Mouse (Mus musculus) forebrain, embryonic 15.5 days (tissue): ENCODE measurements at regions not wholly inside any gene's neighbourhood (a gene's known extent, or its start where the extent isn't known, plus 50 kb on each side); places are given as distances from the start of the nearest gene placed in this dataset.

Source experiments
- ATAC-seq: fragments of 200-750 bp; cut with Nextera tagmentation; replicated peaks from 2 replicates; pipeline ENCODE4 v1.8.0; 2017; ENCODE audit warnings: mild to moderate bottlenecking, moderate TSS enrichment, moderate library complexity
- H3K27ac ChIP-seq: fragments of 300-500 bp; sonication (generic); replicated peaks from 2 replicates; pipeline ENCODE4 v1.5.1; 2015; ENCODE audit warnings: mild to moderate bottlenecking, inconsistent platforms
- H3K27me3 ChIP-seq: fragments of 300-500 bp; sonication (generic); 2 replicates; pipeline ENCODE4 v1.6.1; 2015; ENCODE audit warnings: inconsistent platforms
- H3K36me3 ChIP-seq: fragments of 300-500 bp; sonication (generic); 2 replicates; pipeline ENCODE4 v1.6.1; 2015; ENCODE audit warnings: mild to moderate bottlenecking, inconsistent platforms
- H3K4me1 ChIP-seq: fragments of 300-500 bp; sonication (generic); 2 replicates; pipeline ENCODE4 v1.6.1; 2015; ENCODE audit warnings: inconsistent platforms
- H3K4me2 ChIP-seq: fragments of 300-500 bp; sonication (generic); replicated peaks from 2 replicates; pipeline ENCODE4 v1.6.1; 2015; ENCODE audit warnings: mild to moderate bottlenecking, inconsistent platforms
- H3K4me3 ChIP-seq: fragments of 300-500 bp; sonication (generic); 2 replicates; pipeline ENCODE4 v1.5.1; 2015; ENCODE audit warnings: mild to moderate bottlenecking, inconsistent platforms
- H3K9ac ChIP-seq: fragments of 300-500 bp; sonication (generic); replicated peaks from 2 replicates; pipeline ENCODE4 v1.6.1; 2015; ENCODE audit warnings: mild to moderate bottlenecking, inconsistent platforms
- H3K9me3 ChIP-seq: fragments of 300-500 bp; sonication (generic); 2 replicates; pipeline ENCODE4 v1.6.1; 2016; ENCODE audit warnings: inconsistent platforms
- WGBS: fragments of 180-500 bp; shearing (Covaris S2); methylation state at CpG from one replicate; pipeline ENCODE4 v1.1.7; 2015; ENCODE audit warnings: mixed read lengths; 5-methylcytosine and 5-hydroxymethylcytosine counted together

GRCm38 (mm10) chr13:51936441-51936840 lies 90.0 kb downstream of the Gadd45g start:
- 92% methylated on average over 5 of the region's 5 CpGs for WGBS
- H3K27me3 ChIP-seq = no peaks in the 10 kb centered on the region
- ATAC-seq = no peak
- H3K27ac ChIP-seq = no peak overlapping the region
- no peaks in the 10 kb centered on the region for H3K9me3 ChIP-seq
- H3K4me1 ChIP-seq = peaks cover 2% of the 10 kb centered on the region; the same call in 1 of the 2 replicates
- H3K36me3 ChIP-seq = no peaks in the 10 kb centered on the region
- H3K4me2 ChIP-seq = no peak overlapping the region
- H3K4me3 ChIP-seq = no peak overlapping the region
- H3K9ac ChIP-seq = no peak overlapping the region

DNA sequence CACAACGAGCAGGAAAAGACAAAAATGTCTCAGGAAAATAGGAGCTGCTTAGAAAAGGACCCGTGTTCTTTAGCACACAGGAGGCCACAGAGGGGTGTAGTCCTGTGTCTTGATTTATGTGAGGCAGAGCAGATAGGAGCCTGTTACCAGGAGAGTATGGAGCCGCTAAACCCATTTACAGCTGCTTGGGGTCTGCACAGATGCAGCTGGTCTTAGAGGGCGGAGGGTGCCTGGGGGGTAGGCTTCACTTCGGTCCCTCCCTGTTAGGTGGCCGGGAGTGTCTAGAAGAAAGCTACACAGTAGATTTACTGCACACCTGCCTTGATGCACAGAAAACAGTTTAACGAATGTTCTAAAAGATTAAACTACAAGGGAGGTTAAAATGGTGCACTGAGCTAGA lies 91.4 kb downstream of the Gadd45g start:
- no peak overlapping the region for H3K27ac ChIP-seq
- WGBS = 67% methylated on average over 7 of the region's 7 CpGs
- H3K4me1 ChIP-seq = no peaks in the 10 kb centered on the region
- H3K27me3 ChIP-seq = no peaks in the 10 kb centered on the region
- ATAC-seq = no peak
- H3K4me2 ChIP-seq = no peak overlapping the region
- no peak overlapping the region for H3K4me3 ChIP-seq
- no peak overlapping the region for H3K9ac ChIP-seq
- H3K36me3 ChIP-seq = no peaks in the 10 kb centered on the region
- no peaks in the 10 kb centered on the region for H3K9me3 ChIP-seq

- no peak overlapping the region for H3K27ac ChIP-seq
- no peaks in the 10 kb centered on the region for H3K4me1 ChIP-seq
- 91% methylated on average over 4 of the region's 4 CpGs for WGBS
- no peak for ATAC-seq
- no peaks in the 10 kb centered on the region for H3K36me3 ChIP-seq
- H3K4me2 ChIP-seq = no peak overlapping the region
- no peak overlapping the region for H3K4me3 ChIP-seq
- H3K27me3 ChIP-seq = no peaks in the 10 kb centered on the region
- H3K9ac ChIP-seq = no peak overlapping the region
- H3K9me3 ChIP-seq = no peaks in the 10 kb centered on the region
Observed at GRCm38 (mm10) chr13:51939262-51939661, 92.8 kb downstream of the Gadd45g start.

DNA sequence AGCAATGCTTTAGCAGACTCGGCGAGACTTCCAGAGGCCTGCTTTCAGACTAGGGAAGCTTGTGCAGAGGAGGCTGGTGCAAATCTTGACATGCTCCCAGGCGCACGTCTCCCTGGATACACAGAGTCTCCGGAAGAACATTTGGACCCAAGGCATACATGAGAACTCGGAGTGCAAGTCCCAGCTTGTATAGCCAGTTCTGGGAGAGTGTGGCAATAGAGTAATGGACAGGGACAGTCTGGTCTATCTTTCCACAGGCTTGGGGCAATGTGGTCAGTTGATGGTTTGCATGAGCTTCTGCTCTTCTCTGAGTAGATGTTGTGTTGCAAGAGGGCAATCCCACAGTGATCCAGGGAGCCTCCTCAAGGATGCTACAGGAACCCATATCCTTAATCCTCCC lies 93.2 kb downstream of the Gadd45g start:
- Histone ChIP-seq H3K36me3 (no peaks in the 10 kb centered on the region), H3K4me3 (no peak overlapping the region), H3K27ac (no peak overlapping the region), H3K4me1 (no peaks in the 10 kb centered on the region), H3K9me3 (no peaks in the 10 kb centered on the region), H3K4me2 (no peak overlapping the region), H3K27me3 (no peaks in the 10 kb centered on the region), H3K9ac (no peak overlapping the region)
- WGBS = 89% methylated on average over 6 of the region's 6 CpGs
- ATAC-seq = no peak

DNA sequence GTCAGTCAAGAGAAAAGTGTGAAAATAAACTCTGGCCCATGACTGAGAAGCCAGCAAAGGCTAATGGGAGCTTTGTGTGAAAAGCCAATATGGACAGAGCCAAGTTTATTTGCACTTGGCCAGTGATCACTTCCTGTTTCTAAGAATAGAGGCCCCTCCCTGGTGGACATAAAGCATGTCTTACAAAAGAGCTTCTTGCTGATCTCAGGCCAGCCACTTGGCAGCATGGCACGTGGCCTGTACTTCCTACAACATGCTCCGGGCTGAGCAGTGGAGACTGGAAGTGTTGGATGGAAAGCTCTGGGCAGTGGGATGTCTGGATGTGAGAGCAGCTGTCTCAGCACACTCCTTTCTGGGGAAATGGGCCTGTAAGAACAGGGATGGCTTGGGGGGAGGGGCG lies 99.7 kb downstream of the Gadd45g start:
- Histone ChIP-seq H3K4me1 (no peaks in the 10 kb centered on the region), H3K4me3 (no peak overlapping the region), H3K9ac (no peak overlapping the region), H3K27ac (no peak overlapping the region), H3K27me3 (no peaks in the 10 kb centered on the region), H3K9me3 (no peaks in the 10 kb centered on the region), H3K36me3 (no peaks in the 10 kb centered on the region), H3K4me2 (no peak overlapping the region)
- no peak for ATAC-seq
- WGBS = 61% methylated on average over 3 of the region's 3 CpGs

DNA sequence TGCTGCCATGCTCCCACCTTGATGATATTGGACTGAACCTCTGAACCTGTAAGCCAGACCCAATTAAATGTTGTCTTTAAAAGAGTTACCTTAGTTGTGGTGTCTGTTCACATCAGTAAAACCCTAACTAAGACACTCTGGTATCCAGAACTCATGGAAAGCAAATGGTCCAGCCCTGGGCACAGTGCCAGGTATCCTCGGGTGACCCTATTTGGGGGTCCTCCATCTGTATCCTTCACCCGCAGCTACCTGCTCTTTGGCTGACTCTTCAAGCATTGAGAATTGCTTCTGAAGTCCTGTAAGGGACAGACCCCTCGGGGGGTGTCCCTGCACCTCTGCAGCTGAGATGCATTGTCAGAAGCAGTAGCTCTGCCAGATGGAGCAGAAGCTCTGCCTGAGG lies 102.4 kb downstream of the Gadd45g start:
- Histone ChIP-seq H3K36me3 (no peaks in the 10 kb centered on the region), H3K9me3 (no peaks in the 10 kb centered on the region), H3K9ac (no peak overlapping the region), H3K4me3 (no peak overlapping the region), H3K4me2 (no peak overlapping the region), H3K27me3 (no peaks in the 10 kb centered on the region), H3K27ac (no peak overlapping the region), H3K4me1 (no peaks in the 10 kb centered on the region)
- ATAC-seq = no peak
- 81% methylated on average over 3 of the region's 3 CpGs for WGBS

DNA sequence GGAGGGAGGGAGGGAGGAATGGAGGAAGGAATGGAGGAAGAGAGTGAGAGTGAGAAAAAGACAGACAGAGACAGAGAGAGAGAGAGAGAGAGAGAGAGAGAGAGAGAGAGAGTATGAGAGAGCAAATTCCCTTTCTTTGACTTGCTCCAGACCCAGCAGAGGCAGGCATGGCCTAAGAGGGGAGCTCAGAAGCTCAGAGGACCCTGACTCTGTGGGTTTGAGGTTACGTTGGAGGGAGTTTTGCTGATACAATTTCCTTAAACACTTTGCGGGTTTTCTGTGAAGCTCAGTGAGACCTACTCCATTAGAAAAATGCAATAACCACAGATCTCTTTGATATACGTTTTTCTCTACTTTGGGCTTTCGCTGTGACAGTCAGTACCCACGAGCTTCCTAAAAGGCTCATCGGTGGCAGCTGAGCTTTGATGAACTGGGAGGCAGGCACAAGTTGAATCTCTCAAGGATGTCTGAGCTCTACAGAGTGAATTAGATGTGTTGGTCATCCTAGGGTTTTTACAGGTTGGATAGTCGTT lies 105.1 kb downstream of the Gadd45g start:
- Histone ChIP-seq H3K36me3 (no peaks in the 10 kb centered on the region), H3K27me3 (no peaks in the 10 kb centered on the region), H3K9me3 (no peaks in the 10 kb centered on the region), H3K4me1 (no peaks in the 10 kb centered on the region), H3K9ac (no peak overlapping the region), H3K4me2 (no peak overlapping the region), H3K27ac (no peak overlapping the region), H3K4me3 (no peak overlapping the region)
- WGBS = 87% methylated on average over 7 of the region's 7 CpGs
- no peak for ATAC-seq

DNA sequence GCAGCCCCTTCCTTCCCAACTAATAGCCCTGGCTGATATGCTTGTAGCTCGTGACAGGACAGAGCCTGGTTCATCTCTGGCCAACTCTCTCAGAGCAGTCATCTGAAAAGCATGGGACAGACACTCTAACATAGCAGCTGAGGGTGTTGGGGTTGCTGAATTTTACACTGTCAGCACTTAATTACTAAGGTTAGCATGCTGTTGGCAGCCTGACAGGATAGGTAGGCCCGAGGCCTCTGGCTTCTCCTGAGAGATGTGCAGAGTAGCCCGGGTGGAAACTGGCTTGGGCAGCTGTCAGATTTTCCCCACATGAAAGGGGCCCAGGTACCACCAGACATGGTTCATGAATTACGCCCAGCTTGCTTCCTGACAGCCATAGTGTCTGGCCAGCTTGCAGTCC lies 106.6 kb downstream of the Gadd45g start:
- Histone ChIP-seq H3K9me3 (no peaks in the 10 kb centered on the region), H3K9ac (no peak overlapping the region), H3K27me3 (no peaks in the 10 kb centered on the region), H3K4me1 (no peaks in the 10 kb centered on the region), H3K4me3 (no peak overlapping the region), H3K4me2 (no peak overlapping the region), H3K27ac (no peak overlapping the region), H3K36me3 (no peaks in the 10 kb centered on the region)
- ATAC-seq = no peak
- 90% methylated on average over 4 of the region's 4 CpGs for WGBS

GRCm38 (mm10) chr13:51953569-51953968 lies 107.1 kb downstream of the Gadd45g start:
- Histone ChIP-seq H3K4me1 (no peaks in the 10 kb centered on the region), H3K36me3 (no peaks in the 10 kb centered on the region), H3K27ac (no peak overlapping the region), H3K27me3 (no peaks in the 10 kb centered on the region), H3K4me3 (no peak overlapping the region), H3K9me3 (no peaks in the 10 kb centered on the region), H3K9ac (no peak overlapping the region), H3K4me2 (no peak overlapping the region)
- 85% methylated on average over 8 of the region's 8 CpGs for WGBS
- ATAC-seq = no peak

DNA sequence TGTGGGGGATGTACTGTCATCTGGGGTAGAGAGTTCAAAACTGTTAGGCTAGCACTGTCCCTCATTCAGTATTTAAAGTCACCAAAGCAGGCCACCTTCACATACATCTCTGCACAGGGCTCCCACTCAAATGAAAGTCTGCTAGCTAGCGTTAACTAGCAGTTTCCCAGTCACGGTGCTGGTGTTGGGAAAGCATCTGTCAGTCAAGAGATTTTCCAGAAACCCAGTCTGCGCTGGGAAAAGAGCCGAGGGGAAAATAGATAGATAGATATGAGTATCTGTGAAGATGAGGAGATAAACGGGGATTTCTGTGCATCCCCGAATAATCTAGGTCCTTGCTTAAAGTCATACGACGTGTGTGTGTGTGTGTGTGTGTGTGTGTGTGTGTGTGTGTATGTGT lies 110.6 kb downstream of the Gadd45g start:
- Histone ChIP-seq H3K4me2 (no peak overlapping the region), H3K4me1 (no peaks in the 10 kb centered on the region), H3K9ac (no peak overlapping the region), H3K27ac (no peak overlapping the region), H3K36me3 (no peaks in the 10 kb centered on the region), H3K4me3 (no peak overlapping the region), H3K9me3 (no peaks in the 10 kb centered on the region), H3K27me3 (no peaks in the 10 kb centered on the region)
- 67% methylated on average over 8 of the region's 8 CpGs for WGBS
- ATAC-seq = no peak

- ATAC-seq = no peak
- Histone ChIP-seq H3K4me1 (peaks cover 3% of the 10 kb centered on the region; the same call in 1 of the 2 replicates), H3K27me3 (no peaks in the 10 kb centered on the region), H3K4me2 (no peak overlapping the region), H3K9me3 (no peaks in the 10 kb centered on the region), H3K4me3 (no peak overlapping the region), H3K36me3 (no peaks in the 10 kb centered on the region), H3K27ac (no peak overlapping the region), H3K9ac (no peak overlapping the region)
- 86% methylated on average over 8 of the region's 8 CpGs for whole genome bisulfite sequencing
Observed at GRCm38 (mm10) chr13:51959591-51959990, 113.1 kb downstream of the Gadd45g start.

- H3K4me2 ChIP-seq = no peak overlapping the region
- H3K36me3 ChIP-seq = no peaks in the 10 kb centered on the region
- peaks cover 4% of the 10 kb centered on the region; the same call in 1 of the 2 replicates for H3K4me1 ChIP-seq
- no peak overlapping the region for H3K27ac ChIP-seq
- H3K4me3 ChIP-seq = no peak overlapping the region
- no peak for ATAC-seq
- no peak overlapping the region for H3K9ac ChIP-seq
- 83% methylated on average over 4 of the region's 4 CpGs for WGBS
- H3K27me3 ChIP-seq = no peaks in the 10 kb centered on the region
- H3K9me3 ChIP-seq = no peaks in the 10 kb centered on the region
Observed at GRCm38 (mm10) chr13:51960262-51960661, 113.8 kb downstream of the Gadd45g start.

DNA sequence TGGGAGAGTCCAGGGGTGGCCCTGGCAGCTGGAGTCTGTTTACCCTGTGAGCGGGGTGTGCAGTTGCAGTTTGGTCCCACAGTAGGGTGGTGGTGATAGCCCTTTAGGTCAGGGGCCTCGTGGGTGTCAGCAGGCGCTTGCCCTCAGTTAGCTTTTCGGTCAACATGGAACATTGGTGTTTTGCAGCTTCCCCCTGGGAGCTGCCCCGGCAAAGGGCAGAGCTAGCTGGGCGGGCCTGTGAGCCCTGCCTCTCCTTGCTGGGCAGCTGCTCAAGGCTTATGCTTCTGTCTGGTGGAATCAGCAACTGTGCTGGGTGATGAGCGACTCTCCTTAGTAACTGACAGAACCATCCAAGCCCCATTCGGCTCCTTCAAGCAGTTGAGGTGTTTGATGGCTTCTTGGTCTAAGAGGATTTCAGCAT lies 115.7 kb downstream of the Gadd45g start:
- Histone ChIP-seq H3K36me3 (no peaks in the 10 kb centered on the region), H3K4me2 (no peak overlapping the region), H3K9me3 (no peaks in the 10 kb centered on the region), H3K9ac (no peak overlapping the region), H3K4me1 (peaks cover 4% of the 10 kb centered on the region; the same call in 1 of the 2 replicates), H3K4me3 (no peak overlapping the region), H3K27ac (no peak overlapping the region), H3K27me3 (no peaks in the 10 kb centered on the region)
- ATAC-seq = no peak
- WGBS = 86% methylated on average over 8 of the region's 8 CpGs
